Mouse (Mus musculus) gastrocnemius, postnatal 36 days (tissue): ENCODE data around the gene Mgll. TPM values are rescaled to one million over a fixed set of nuclear protein-coding genes. Genes with fewer than 3 reads are reported as not detected.

ENCODE experiments used
- DNase-seq, 2 experiments: peaks; one replicate each; pipeline ENCODE4 v3.0.0; 2022
- intact Hi-C: fragments of 180-260 bp; cut with DNase I; formaldehyde crosslinking; loops from one replicate; pipeline ENCODE4 v1.15.1; 2025
- total RNA-seq, 2 experiments: library from RNA; stranded (reverse); gene quantifications; 2 replicates each; pipeline ENCODE4 v1.2.3; 2021

Mgll gene
- total RNA-seq, 2 experiments from 2014 or later: 36.6 to 37.6 TPM

DNA sequence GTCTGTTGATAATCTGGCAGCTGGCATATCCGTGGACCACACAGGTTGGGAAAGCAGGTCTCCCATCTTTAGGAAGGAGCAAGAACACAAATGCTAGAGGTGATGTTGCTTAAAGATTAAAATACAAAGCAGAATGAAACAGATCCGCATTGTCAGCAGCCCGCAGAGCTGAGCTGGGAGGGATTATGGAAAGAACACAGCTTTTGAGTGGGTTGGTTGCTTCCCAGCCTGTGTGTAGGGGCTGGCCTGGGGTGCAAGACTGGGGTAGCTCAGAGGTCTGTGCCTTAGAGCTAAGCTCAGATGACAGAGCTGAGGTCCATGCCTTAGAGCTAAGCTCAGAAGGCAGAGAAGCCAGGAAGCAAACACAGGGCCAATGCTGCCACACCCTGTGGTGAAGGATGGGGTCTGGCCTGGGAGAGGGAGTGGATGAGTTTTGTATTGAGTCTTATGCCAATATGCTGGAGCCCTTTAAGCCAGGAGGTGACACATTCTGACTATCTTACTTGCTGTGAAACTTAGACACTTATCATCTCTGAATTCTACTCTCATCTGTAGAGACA, 39.4 kb downstream of the Mgll start:
- intact Hi-C loops: no loop called here
- DNase-seq: no peak

GRCm38 (mm10) chr6:88764281-88764680, 40.1 kb downstream of the Mgll start:
- no peak for DNase-seq
- intact Hi-C loops: no loop called here

DNA sequence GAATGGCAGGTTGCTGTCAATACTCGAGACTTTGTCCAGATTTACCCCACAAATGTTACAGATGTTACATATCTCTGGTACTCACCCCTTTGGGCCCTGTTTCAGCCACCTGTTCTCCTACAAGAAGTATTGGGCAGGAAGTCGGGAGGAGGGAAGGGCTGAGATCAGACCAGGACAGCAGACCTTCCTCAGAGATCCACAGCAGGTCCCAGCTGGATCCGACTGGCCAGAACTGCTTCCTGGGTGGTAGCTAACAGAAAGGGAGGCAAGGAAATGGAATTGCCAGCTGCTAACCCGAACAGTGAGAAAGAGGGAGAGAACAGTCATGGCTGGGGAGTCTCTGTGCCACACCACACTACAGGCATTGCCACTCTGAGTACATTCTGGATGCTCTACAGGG, 43.5 kb downstream of the Mgll start:
- DNase-seq: no peak
- intact Hi-C loops: no loop called here

DNA sequence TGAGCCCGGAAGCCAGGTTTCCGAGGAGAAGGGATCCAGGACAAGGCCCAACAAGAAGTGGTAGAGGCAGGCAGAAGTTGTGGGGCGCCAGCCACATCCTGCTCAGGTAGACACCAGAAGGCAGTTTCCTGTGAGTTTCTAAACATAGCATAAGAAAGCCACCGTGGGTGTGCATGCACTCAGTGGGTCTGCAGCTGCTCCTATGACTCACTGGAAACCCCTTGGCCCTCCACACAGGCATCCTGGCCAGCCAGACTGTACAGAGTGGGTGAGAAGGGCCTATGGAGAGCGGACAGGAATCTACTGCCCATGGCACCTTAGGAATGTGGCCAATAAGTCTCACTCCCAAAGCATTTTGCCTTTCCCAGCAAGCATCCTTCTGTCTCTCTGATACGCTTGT, 45.5 kb downstream of the Mgll start:
- DNase-seq: no peak
- intact Hi-C loops: loop anchor here (5.0 kb wide), 1 partner anchor 32 kb away; no protein-coding TSS in a partner anchor

DNA sequence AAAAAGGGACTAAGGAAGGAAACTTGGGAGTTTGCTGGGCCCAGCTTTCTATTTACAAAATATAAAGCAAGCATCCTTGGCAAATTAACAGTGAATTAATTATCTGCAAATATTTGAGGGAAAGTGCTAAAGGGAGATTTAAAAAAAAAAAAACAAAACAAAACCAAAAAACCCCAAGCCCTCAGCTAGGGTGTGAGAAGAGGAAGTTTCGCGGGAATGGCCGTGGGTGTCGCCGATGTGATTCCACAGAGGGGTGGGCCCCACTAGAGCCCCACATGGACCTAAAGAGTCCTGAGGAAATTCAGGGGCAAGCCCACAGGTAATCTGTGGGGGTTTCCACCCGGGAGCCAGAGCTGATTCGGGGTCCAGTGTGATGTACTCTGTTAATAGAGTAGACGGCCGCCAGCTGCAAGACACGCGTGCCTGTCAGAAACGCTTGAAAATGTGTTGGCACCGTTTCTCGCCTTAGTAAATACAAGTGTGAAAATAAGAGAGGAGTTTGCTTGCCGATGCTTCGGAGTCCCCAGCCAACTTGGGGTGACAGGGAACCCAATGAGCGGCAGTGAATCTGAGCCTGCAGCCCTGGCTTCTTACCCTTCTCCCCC, 46.2 kb downstream of the Mgll start:
- DNase-seq: no peak
- intact Hi-C loops: loop anchor here (5.0 kb wide), 1 partner anchor 33 kb away; no protein-coding TSS in a partner anchor

- intact Hi-C loops: loop anchor here (5.0 kb wide), 1 partner anchor 34 kb away; no protein-coding TSS in a partner anchor
These were observed 46.8 kb downstream of the Mgll start for GRCm38 (mm10) chr6:88770981-88771380.

DNA sequence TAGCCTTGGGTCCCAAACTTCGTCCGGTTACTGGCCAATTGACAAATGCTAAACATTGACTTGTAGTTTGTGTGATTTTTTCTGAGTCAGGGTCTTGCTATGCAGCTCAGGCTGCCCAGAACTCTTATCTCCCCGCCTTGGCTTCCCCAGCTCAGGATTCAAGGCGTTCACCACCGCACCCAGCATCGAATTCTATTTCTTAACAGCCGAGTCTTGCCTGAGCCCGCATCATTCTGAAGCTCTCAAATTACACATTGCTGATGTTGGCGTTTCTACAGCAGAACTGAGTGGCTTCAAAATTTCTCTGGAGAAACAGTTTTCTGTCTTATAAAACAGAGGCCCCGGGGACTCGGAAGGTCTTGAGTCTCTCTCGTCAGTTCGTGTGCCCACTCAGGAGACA, 47.8 kb downstream of the Mgll start:
- DNase-seq: no peak
- intact Hi-C loops: loop anchor here (5.0 kb wide), 1 partner anchor 35 kb away; no protein-coding TSS in a partner anchor

More at GRCm38 (mm10) chr6:88770981-88771380, 46.8 kb downstream of the Mgll start:
- no peak for DNase-seq

- intact Hi-C loops: loop anchor here (5.0 kb wide), 1 partner anchor 37 kb away; no protein-coding TSS in a partner anchor
- no peak for DNase-seq
These were observed 49.8 kb downstream of the Mgll start for GRCm38 (mm10) chr6:88774055-88774454.

DNA sequence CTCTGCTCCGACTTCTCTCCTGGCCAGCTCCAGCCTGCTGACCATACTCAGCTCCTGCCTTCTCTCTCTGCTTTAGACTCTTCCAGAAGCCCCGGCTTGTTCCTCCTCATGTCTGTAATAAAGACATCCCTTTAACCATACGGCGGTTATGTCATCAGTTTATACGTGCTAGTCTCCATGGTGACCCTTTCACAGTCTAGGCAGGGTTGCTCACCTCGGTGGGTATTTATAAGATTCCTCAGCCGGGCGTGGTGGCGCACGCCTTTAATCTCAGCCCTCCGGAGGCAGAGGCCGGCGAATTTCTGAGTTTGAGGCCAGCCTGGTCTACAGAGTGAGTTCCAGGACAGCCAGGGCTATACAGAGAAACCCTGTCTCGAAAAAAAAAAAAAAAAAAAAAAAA, 51.1 kb downstream of the Mgll start:
- no peak for DNase-seq
- intact Hi-C loops: no loop called here

GRCm38 (mm10) chr6:88776336-88776923, 52.2 kb downstream of the Mgll start:
- no peak for DNase-seq
- intact Hi-C loops: no loop called here

DNA sequence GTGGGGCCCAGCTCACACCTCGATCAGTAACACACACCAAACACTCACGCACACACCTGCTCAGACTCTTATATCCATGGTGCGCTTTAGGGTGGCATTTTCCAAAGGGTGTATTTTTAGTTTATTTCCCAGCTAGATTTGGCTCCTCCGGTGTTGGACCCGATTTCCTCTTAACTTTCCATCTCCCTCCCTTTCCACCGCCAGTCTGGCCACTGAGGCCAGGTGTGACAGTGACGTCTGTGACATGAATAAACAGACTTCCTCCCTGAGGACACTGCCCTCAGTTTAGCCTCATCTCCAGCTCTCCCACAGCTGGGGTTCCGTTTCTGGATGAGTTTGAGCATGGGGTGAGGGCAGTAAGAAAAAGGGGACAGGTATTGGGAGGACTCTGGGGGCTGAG, 52.8 kb downstream of the Mgll start:
- intact Hi-C loops: no loop called here
- DNase-seq: no peak

DNA sequence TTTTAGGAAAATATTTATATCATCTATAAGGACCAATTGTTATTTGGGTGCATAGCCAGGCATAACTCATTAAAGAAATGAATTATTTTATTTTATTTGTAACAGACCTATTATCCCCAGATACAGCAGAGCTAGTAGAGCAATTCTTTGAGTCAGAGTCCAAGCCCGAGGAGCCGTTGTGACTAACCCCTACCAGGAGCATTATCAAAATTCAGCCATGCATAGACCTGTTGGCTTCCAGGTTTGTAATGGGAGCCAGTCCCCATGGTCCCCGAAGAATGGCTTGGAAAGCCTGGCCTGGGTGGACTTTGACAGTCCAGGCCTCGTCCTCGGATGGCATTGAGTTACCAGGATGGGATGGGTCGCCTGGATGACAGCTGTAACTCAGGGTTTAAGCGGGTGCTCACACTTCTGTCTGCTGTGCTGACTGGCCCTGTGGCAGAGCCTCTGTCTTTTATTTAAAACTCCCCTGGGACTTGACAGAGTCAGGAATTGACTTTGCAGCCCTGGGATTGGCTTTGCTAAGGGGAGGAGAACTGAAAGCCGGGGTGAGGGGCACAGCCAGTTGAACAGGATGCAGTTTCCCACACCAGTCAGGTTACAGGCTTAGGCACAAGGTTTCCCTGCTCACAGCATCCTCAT, 54.0 kb downstream of the Mgll start:
- intact Hi-C loops: no loop called here
- no peak for DNase-seq

GRCm38 (mm10) chr6:88779755-88780154, 55.5 kb downstream of the Mgll start:
- intact Hi-C loops: no loop called here
- DNase-seq: no peak

DNA sequence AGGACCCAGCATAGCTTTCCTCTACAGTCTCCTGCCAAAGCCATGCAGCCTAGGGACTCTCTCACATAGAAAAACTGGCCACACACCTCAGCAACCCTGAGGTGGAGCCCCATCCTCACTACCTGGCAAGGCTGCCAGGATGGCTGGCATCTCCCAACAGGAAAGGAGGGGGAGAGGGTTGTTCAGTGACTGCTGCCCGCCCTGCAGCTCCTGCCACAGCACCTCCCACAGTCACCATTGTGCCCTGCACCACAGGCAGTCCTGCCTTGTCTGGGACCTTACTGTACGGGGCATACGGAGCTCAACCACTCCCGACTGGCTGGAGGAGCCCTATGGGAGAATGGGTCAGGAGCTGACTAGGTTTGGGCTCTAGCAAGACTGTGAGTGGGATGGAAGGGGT, 57.7 kb downstream of the Mgll start:
- intact Hi-C loops: no loop called here

DNA sequence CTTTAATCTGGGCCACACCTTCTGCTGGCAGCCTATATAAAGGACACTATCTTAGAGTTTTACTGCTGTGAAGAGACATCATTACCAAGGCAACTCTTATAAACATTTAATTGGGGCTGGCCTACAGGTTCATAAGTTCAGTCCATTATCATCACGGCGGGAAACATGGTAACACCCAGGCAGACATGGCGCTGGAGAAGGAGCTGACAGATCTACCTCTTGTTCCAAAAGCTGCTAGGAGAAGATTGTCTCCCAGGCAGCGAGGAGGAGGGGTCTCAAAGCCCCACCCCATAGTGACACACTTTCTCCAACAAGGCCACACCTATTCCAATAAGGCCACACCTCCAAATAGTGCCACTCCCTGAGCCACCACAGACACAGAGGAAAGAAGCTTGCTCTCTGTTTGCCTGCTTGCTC, 58.8 kb downstream of the Mgll start:
- intact Hi-C loops: no loop called here
- DNase-seq: no peak

More for the DNA sequence above, 57.7 kb downstream of the Mgll start:
- DNase-seq: no peak

GRCm38 (mm10) chr6:88784691-88785173, 60.5 kb downstream of the Mgll start:
- peak; percentile 45 to 49 for DNase-seq
- intact Hi-C loops: loop anchor here (5.0 kb wide), 1 partner anchor 38 kb away; no protein-coding TSS in a partner anchor

- no peak for DNase-seq
- intact Hi-C loops: loop anchor here (5.0 kb wide), 1 partner anchor 37 kb away; no protein-coding TSS in a partner anchor
These were observed 61.1 kb downstream of the Mgll start for GRCm38 (mm10) chr6:88785331-88785730.

GRCm38 (mm10) chr6:88785781-88786542, 61.8 kb downstream of the Mgll start:
- no peak for DNase-seq
- intact Hi-C loops: loop anchor here (5.0 kb wide), 1 partner anchor 36 kb away; no protein-coding TSS in a partner anchor

DNA sequence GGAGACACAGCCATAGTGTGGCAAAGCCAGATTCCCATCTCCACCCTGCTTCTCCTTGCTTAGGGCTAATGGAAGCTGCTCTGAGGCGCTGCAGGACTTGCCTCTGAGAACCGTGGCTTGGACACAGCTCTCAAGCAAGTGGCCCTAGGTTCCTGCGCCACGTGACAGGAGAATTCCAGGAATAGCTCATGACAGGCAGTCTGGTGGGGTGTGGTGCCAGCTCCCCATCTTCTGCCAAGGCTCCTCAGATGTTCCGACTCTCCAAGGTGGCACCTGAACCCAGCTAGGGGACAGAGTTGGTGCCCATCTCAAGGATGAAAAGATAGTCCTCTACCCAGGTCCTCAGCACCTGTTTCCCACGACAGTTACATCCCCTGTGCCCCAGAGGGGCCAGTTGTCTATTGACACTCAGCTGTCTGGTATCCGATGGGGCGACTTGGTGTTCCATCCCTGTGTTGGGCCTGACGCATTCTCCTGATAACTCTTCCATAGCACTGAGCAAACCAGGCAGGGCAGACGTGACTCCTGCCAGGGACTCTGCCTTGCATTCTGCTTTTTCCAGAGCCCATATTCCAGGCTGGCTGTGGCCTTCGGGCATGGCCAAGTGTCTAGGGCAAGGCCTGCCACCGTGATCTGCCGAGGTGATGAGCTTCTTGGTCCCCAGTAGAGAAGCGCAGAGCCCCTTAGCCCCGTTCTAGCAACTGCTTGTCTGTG, 62.7 kb downstream of the Mgll start:
- DNase-seq: peak; percentile 66 to 67
- intact Hi-C loops: loop anchor here (5.0 kb wide), 1 partner anchor 35 kb away; no protein-coding TSS in a partner anchor
